Comparison of ENCODE assay signal across 9 mouse cellular contexts in genomic region chr6:137558840-137559239, GRCm38 (mm10).
DNase-seq lines count a peak whose midpoint lies in the region; ATAC-seq lines count a peak whose summit lies in the region.
"Had no signal": no experiment of that assay in that cellular context is flagged by ENCODE, and none has a peak within 500 bp of the region (broad histone marks: within the 10 kb centered on the region; RNA-seq: fewer than 3 reads in every experiment).

No protein-coding gene starts in this region.

- no peaks in the 10 kb centered on the region for H3K27me3 ChIP-seq in kidney, embryonic 16.5 days (ENCODE audit: insufficient read depth, low read length)
- H3K27me3 ChIP-seq in forebrain, embryonic 13.5 days, result no peaks in the 10 kb centered on the region

- H3K9me3 ChIP-seq in kidney, embryonic 16.5 days (ENCODE audit: low read length), result no peaks in the 10 kb centered on the region
- H3K9me3 ChIP-seq in forebrain, embryonic 13.5 days (replicated peaks), result no peaks in the 10 kb centered on the region
- H3K9me3 ChIP-seq: limb, embryonic 13.5 days had no signal

- H3K4me3 ChIP-seq in kidney, embryonic 16.5 days (ENCODE audit: low read length), result no peak overlapping the region
- H3K4me3 ChIP-seq in forebrain, embryonic 13.5 days, result no peak overlapping the region
- H3K4me3 ChIP-seq: limb, embryonic 13.5 days had no signal

- peaks cover 15% of the 10 kb centered on the region for H3K4me1 ChIP-seq in kidney, embryonic 16.5 days (ENCODE audit: insufficient read depth, low read length)
- peaks cover 4% of the 10 kb centered on the region; the same call in 1 of the 2 replicates for H3K4me1 ChIP-seq in forebrain, embryonic 13.5 days

- 0 out of 2 replicates have a peak overlapping the region, but pooled peaks have one; percentile 26 for H3K27ac ChIP-seq in kidney, embryonic 16.5 days (ENCODE audit: low read length)
- no peak overlapping the region for H3K27ac ChIP-seq in forebrain, embryonic 13.5 days
- H3K27ac ChIP-seq: limb, embryonic 13.5 days had no signal

- WGBS in kidney, embryonic 16.5 days, result 66% methylated on average over 13 of the region's 13 CpGs
- WGBS in forebrain, embryonic 13.5 days, result 91% methylated on average over 13 of the region's 13 CpGs

- H3K9ac ChIP-seq in kidney, embryonic 16.5 days (replicated peaks; ENCODE audit: low read length), result no peak overlapping the region
- H3K9ac ChIP-seq in forebrain, embryonic 13.5 days, result no peak overlapping the region
- H3K9ac ChIP-seq: limb, embryonic 13.5 days had no signal

- H3K4me2 ChIP-seq in kidney, embryonic 16.5 days (replicated peaks; ENCODE audit: low read depth, low read length), result no peak overlapping the region
- no peak overlapping the region for H3K4me2 ChIP-seq in forebrain, embryonic 13.5 days
- H3K4me2 ChIP-seq: limb, embryonic 13.5 days had no signal

- no peaks in the 10 kb centered on the region for H3K36me3 ChIP-seq in kidney, embryonic 16.5 days (ENCODE audit: insufficient read depth, low read length)
- H3K36me3 ChIP-seq in forebrain, embryonic 13.5 days (ENCODE audit: poor library complexity, severe bottlenecking), result no peaks in the 10 kb centered on the region
- H3K36me3 ChIP-seq: limb, embryonic 13.5 days had no signal

- ATAC-seq in kidney, embryonic 16.5 days (ENCODE audit: low FRiP score, low TSS enrichment), result no peak
- ATAC-seq in megakaryocyte progenitor cell, adult 5-6 weeks (replicated peaks; ENCODE audit: poor library complexity), result peak; percentile 68
- ATAC-seq in cerebellum, adult (ENCODE audit: insufficient number of reproducible peaks, low FRiP score, low TSS enrichment), result no peak
- no peak for ATAC-seq in forebrain, embryonic 13.5 days

- DNase-seq in right cerebral cortex, adult 18-20 months, result peak; percentile 39
- no peak for DNase-seq in right cerebral cortex, postnatal 14 days
- peak; percentile 31 for DNase-seq in gastrocnemius, postnatal 10 days
- no peak for DNase-seq in layer of hippocampus, adult 9-10 months (ENCODE audit: low spot score)

Comparison
In these comparisons a context has a peak if more than half of its experiments do, and no peak if none do; other contexts are left out.
1. DNase-seq: peak in right cerebral cortex, adult 18-20 months (single experiment) and gastrocnemius, postnatal 10 days (single experiment); none in right cerebral cortex, postnatal 14 days (single experiment) and layer of hippocampus, adult 9-10 months (single experiment).